Mouse (Mus musculus) forebrain, embryonic 11.5 days (tissue): ENCODE data around the gene Wfdc2. TPM values are rescaled to one million over a fixed set of nuclear protein-coding genes. Genes with fewer than 3 reads are reported as not detected.

Experiments used
- ATAC-seq: fragments of 200-750 bp; cut with Nextera tagmentation; replicated peaks from 2 replicates; pipeline ENCODE4 v1.8.0; 2017; ENCODE audit warnings: moderate TSS enrichment; ENCODE audit not compliant: low FRiP score
- DNase-seq: peaks from one replicate; pipeline ENCODE4 v3.0.0-alpha.2; 2017; ENCODE audit warnings: low spot score
- H3K27ac ChIP-seq: fragments of 300-500 bp; sonication (generic); 2 replicates; pipeline ENCODE4 v1.5.1; 2014; ENCODE audit warnings: low read depth, low read length
- H3K27me3 ChIP-seq: fragments of 300-500 bp; sonication (generic); 2 replicates; pipeline ENCODE4 v1.6.1; 2014; ENCODE audit warnings: mild to moderate bottlenecking, low read length, mixed read lengths; ENCODE audit not compliant: control insufficient read depth, insufficient read depth
- H3K36me3 ChIP-seq: fragments of 300-500 bp; sonication (generic); 2 replicates; pipeline ENCODE4 v1.6.1; 2014; ENCODE audit warnings: mild to moderate bottlenecking, low read length, moderate library complexity, mixed read lengths; ENCODE audit not compliant: control insufficient read depth, insufficient read depth
- H3K4me1 ChIP-seq: fragments of 300-500 bp; sonication (generic); replicated peaks from 2 replicates; pipeline ENCODE4 v1.6.1; 2014; ENCODE audit warnings: low read length, mixed read lengths; ENCODE audit not compliant: control insufficient read depth, insufficient read depth
- H3K4me2 ChIP-seq: fragments of 300-500 bp; sonication (generic); 2 replicates; pipeline ENCODE4 v1.6.1; 2014; ENCODE audit warnings: low read depth, mild to moderate bottlenecking, low read length, moderate library complexity, mixed read lengths; ENCODE audit not compliant: severe bottlenecking
- H3K4me3 ChIP-seq: fragments of 300-500 bp; sonication (generic); 2 replicates; pipeline ENCODE4 v1.5.1; 2014; ENCODE audit warnings: low read depth, low read length
- H3K9ac ChIP-seq: fragments of 300-500 bp; sonication (generic); 2 replicates; pipeline ENCODE4 v1.6.1; 2014; ENCODE audit warnings: low read length
- H3K9me3 ChIP-seq: fragments of 300-500 bp; sonication (generic); 2 replicates; pipeline ENCODE4 v1.6.1; 2016; ENCODE audit warnings: low read length, mixed read lengths; ENCODE audit not compliant: control insufficient read depth
- WGBS: fragments of 180-500 bp; shearing (Covaris S2); extraction: QIAGEN DNeasy Blood & Tissue Kit; methylation state at CpG from one replicate; pipeline ENCODE4 v1.1.7; 2014; 5-methylcytosine and 5-hydroxymethylcytosine counted together
- polyA plus RNA-seq: library from polyadenylated mRNA; unstranded; fragments of >200 nt; fragmentation: Nextera tagmentation; extraction: Ambion mirVana; gene quantifications from 2 replicates; pipeline ENCODE4 v1.2.1, GENCODE M21; 2014

Wfdc2 gene
- polyA plus RNA-seq = 35.1 and 44.4 TPM in 2 replicates

GRCm38 (mm10) chr2:164562391-164563188 is at the start of gene Wfdc2:
Gene Wfdc2 (plus strand): TSS chr2:164562413.
- peak; percentile 25 for ATAC-seq
- no peaks in the 10 kb centered on the region for H3K9me3 ChIP-seq
- peak within 1 kb of the TSS; percentile 42 for H3K4me3 ChIP-seq
- peaks cover 10% of the 10 kb centered on the region; the same call in 1 of the 2 replicates for H3K4me1 ChIP-seq
- H3K9ac ChIP-seq = peak within 1 kb of the TSS; percentile 79
- H3K4me2 ChIP-seq = peak within 1 kb of the TSS; percentile 88
- peak; percentile 58 for DNase-seq
- no peaks in the 10 kb centered on the region; the same call in 1 of the 2 replicates for H3K27me3 ChIP-seq
- H3K27ac ChIP-seq = no peak within 1 kb of the TSS
- no peaks in the 10 kb centered on the region; the same call in 1 of the 2 replicates for H3K36me3 ChIP-seq
- WGBS = under 1% methylated on average over 22 of the region's 24 CpGs

GRCm38 (mm10) chr2:164513389-164513788 is 48.8 kb upstream of the Wfdc2 start:
- Histone ChIP-seq H3K4me1 (no peaks in the 10 kb centered on the region), H3K4me2 (no peak overlapping the region), H3K36me3 (no peaks in the 10 kb centered on the region), H3K9me3 (no peaks in the 10 kb centered on the region), H3K27ac (no peak overlapping the region), H3K4me3 (no peak overlapping the region), H3K9ac (no peak overlapping the region), H3K27me3 (no peaks in the 10 kb centered on the region)
- WGBS = 76% methylated on average over 8 of the region's 8 CpGs
- no peak for ATAC-seq
- no peak for DNase-seq

GRCm38 (mm10) chr2:164514916-164515315 is 47.3 kb upstream of the Wfdc2 start:
- Histone ChIP-seq H3K4me3 (no peak overlapping the region), H3K4me2 (no peak overlapping the region), H3K9me3 (no peaks in the 10 kb centered on the region), H3K9ac (no peak overlapping the region), H3K4me1 (no peaks in the 10 kb centered on the region), H3K36me3 (no peaks in the 10 kb centered on the region), H3K27me3 (no peaks in the 10 kb centered on the region), H3K27ac (no peak overlapping the region)
- no peak for DNase-seq
- ATAC-seq = no peak
- 68% methylated on average over 3 of the region's 3 CpGs for WGBS

GRCm38 (mm10) chr2:164515897-164516296 is 46.3 kb upstream of the Wfdc2 start:
- 82% methylated on average over 9 of the region's 9 CpGs for WGBS
- no peak for DNase-seq
- H3K9me3 ChIP-seq = no peaks in the 10 kb centered on the region
- ATAC-seq = no peak
- H3K27me3 ChIP-seq = no peaks in the 10 kb centered on the region
- no peaks in the 10 kb centered on the region for H3K4me1 ChIP-seq
- H3K27ac ChIP-seq = no peak overlapping the region
- H3K4me2 ChIP-seq = no peak overlapping the region
- no peak overlapping the region for H3K4me3 ChIP-seq
- H3K36me3 ChIP-seq = no peaks in the 10 kb centered on the region
- H3K9ac ChIP-seq = no peak overlapping the region

GRCm38 (mm10) chr2:164516592-164516991 is 45.6 kb upstream of the Wfdc2 start:
- ATAC-seq (no peak), DNase-seq (no peak)
- H3K9me3 ChIP-seq = no peaks in the 10 kb centered on the region
- no peaks in the 10 kb centered on the region for H3K27me3 ChIP-seq
- H3K4me2 ChIP-seq = no peak overlapping the region
- H3K36me3 ChIP-seq = no peaks in the 10 kb centered on the region
- WGBS = 92% methylated on average over 11 of the region's 11 CpGs
- H3K27ac ChIP-seq = no peak overlapping the region
- H3K4me1 ChIP-seq = no peaks in the 10 kb centered on the region
- no peak overlapping the region for H3K4me3 ChIP-seq
- H3K9ac ChIP-seq = no peak overlapping the region

GRCm38 (mm10) chr2:164517485-164518221 is 44.6 kb upstream of the Wfdc2 start:
- WGBS = 37% methylated on average over 10 of the region's 10 CpGs
- H3K4me3 ChIP-seq = no peak overlapping the region
- no peak overlapping the region for H3K9ac ChIP-seq
- H3K36me3 ChIP-seq = no peaks in the 10 kb centered on the region
- H3K27me3 ChIP-seq = no peaks in the 10 kb centered on the region
- H3K9me3 ChIP-seq = no peaks in the 10 kb centered on the region
- no peak overlapping the region for H3K27ac ChIP-seq
- DNase-seq = peak; percentile 82
- H3K4me2 ChIP-seq = no peak overlapping the region
- ATAC-seq = no peak
- no peaks in the 10 kb centered on the region for H3K4me1 ChIP-seq

- H3K27me3 ChIP-seq = no peaks in the 10 kb centered on the region
- no peak overlapping the region for H3K9ac ChIP-seq
- no peak overlapping the region for H3K4me2 ChIP-seq
- H3K9me3 ChIP-seq = no peaks in the 10 kb centered on the region
- H3K4me1 ChIP-seq = no peaks in the 10 kb centered on the region
- H3K36me3 ChIP-seq = no peaks in the 10 kb centered on the region
- H3K4me3 ChIP-seq = no peak overlapping the region
- H3K27ac ChIP-seq = no peak overlapping the region
- DNase-seq (no peak), ATAC-seq (no peak)
- 74% methylated on average over 11 of the region's 11 CpGs for WGBS
Measured at GRCm38 (mm10) chr2:164518266-164519170, 43.7 kb upstream of the Wfdc2 start.

- H3K4me3 ChIP-seq = no peak overlapping the region
- ATAC-seq (no peak), DNase-seq (no peak)
- no peaks in the 10 kb centered on the region for H3K9me3 ChIP-seq
- no peak overlapping the region for H3K27ac ChIP-seq
- WGBS = 76% methylated on average over 6 of the region's 6 CpGs
- H3K36me3 ChIP-seq = no peaks in the 10 kb centered on the region
- H3K4me2 ChIP-seq = no peak overlapping the region
- H3K4me1 ChIP-seq = no peaks in the 10 kb centered on the region
- no peaks in the 10 kb centered on the region for H3K27me3 ChIP-seq
- no peak overlapping the region for H3K9ac ChIP-seq
Measured at GRCm38 (mm10) chr2:164519171-164519526, 43.1 kb upstream of the Wfdc2 start.
